Comparison of ENCODE assay signal across 8 mouse cellular contexts in the genomic region with DNA sequence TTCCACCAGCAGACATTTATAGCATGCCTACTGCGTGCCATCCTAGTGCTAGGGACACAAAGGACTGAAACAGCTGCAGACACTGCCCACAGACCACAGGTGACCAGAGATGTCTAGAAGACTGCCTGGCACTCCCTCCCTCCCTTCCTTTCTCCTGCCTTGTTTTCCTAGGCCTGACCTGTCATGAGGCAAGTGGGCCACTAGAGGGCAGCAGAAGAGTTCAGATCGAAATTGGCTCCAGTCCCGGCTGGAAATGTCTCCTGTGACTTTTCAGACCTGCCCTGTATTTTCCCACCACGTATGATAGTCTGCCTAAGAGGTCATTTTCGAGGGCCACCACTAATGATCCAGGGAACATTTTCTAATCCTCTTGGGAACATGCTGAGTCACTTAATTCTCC. TPM values are rescaled to one million over a fixed set of nuclear protein-coding genes. Genes with fewer than 3 reads are reported as not detected.
DNase-seq lines count a peak whose midpoint lies in the region; ATAC-seq lines count a peak whose summit lies in the region.

No protein-coding gene starts in this region.

- 6% methylated on average over 5 of the region's 5 CpGs for WGBS in hindbrain, embryonic 12.5 days

- no peaks in the 10 kb centered on the region for H3K36me3 ChIP-seq in hindbrain, embryonic 12.5 days

- H3K27me3 ChIP-seq in hindbrain, embryonic 12.5 days = no peaks in the 10 kb centered on the region

- peak; percentile 43 for DNase-seq in T-cell, adult 2 months (ENCODE audit: low spot score)
- peak; percentile 84 for DNase-seq in cerebellum, adult 9-10 months
- peak; percentile 66 to 75 for DNase-seq in frontal cortex, postnatal 14 days (ENCODE audit: low spot score in 2 of 2)
- peak; percentile 75 to 85 for DNase-seq in layer of hippocampus, postnatal 14 days (ENCODE audit: low spot score in 2 of 2)
- DNase-seq in lung, postnatal 4 days = peak; percentile 72 to 82
- peak; percentile 84 to 88 for DNase-seq in right cerebral cortex, adult 2 months (ENCODE audit: low spot score in 2 of 2)
- peak; percentile 59 to 68 for DNase-seq in urinary bladder, postnatal 36 days (ENCODE audit: low spot score in 2 of 2)

- no peak overlapping the region for H3K4me2 ChIP-seq in hindbrain, embryonic 12.5 days (replicated peaks)

- peaks cover 5% of the 10 kb centered on the region; the same call in 1 of the 2 replicates for H3K4me1 ChIP-seq in hindbrain, embryonic 12.5 days

- no peaks in the 10 kb centered on the region for H3K9me3 ChIP-seq in hindbrain, embryonic 12.5 days (replicated peaks)

- peak; percentile 64; the same call in 1 of the 2 replicates for ATAC-seq in hindbrain, embryonic 12.5 days (ENCODE audit: low FRiP score)

- H3K27ac ChIP-seq in hindbrain, embryonic 12.5 days = no peak overlapping the region

- H3K9ac ChIP-seq in hindbrain, embryonic 12.5 days = no peak overlapping the region

- H3K4me3 ChIP-seq in hindbrain, embryonic 12.5 days = no peak overlapping the region

RNA-seq across cellular contexts. Expression of a gene that starts 47.6 kb away (rescaled TPM):
- 0.41 and 0.90 TPM in 2 replicates for polyA plus RNA-seq in hindbrain, embryonic 12.5 days (2016; fragmentation: Nextera tagmentation; extraction: Ambion mirVana)
- total RNA-seq in layer of hippocampus, postnatal 14 days (2021) = 1 to 10 TPM; 2.9 to 4.3 TPM
